Mouse (Mus musculus) kidney, adult 2 months (tissue): Measurements from ENCODE around the gene Foxl2.

Experiments
- CTCF ChIP-seq: fragments of 200-500 bp; conservative IDR thresholded peaks from 2 replicates; pipeline ENCODE4 v1.5.1; 2011; ENCODE audit warnings: low read depth, mild to moderate bottlenecking, control low read depth, low read length, moderate library complexity, mixed read lengths; ENCODE audit not compliant: insufficient read depth, insufficient read length
- POLR2A ChIP-seq: fragments of 200-500 bp; IDR thresholded peaks from one replicate; pipeline ENCODE4 v1.6.1; 2011; ENCODE audit warnings: low read depth, low read length, control low read depth

DNA sequence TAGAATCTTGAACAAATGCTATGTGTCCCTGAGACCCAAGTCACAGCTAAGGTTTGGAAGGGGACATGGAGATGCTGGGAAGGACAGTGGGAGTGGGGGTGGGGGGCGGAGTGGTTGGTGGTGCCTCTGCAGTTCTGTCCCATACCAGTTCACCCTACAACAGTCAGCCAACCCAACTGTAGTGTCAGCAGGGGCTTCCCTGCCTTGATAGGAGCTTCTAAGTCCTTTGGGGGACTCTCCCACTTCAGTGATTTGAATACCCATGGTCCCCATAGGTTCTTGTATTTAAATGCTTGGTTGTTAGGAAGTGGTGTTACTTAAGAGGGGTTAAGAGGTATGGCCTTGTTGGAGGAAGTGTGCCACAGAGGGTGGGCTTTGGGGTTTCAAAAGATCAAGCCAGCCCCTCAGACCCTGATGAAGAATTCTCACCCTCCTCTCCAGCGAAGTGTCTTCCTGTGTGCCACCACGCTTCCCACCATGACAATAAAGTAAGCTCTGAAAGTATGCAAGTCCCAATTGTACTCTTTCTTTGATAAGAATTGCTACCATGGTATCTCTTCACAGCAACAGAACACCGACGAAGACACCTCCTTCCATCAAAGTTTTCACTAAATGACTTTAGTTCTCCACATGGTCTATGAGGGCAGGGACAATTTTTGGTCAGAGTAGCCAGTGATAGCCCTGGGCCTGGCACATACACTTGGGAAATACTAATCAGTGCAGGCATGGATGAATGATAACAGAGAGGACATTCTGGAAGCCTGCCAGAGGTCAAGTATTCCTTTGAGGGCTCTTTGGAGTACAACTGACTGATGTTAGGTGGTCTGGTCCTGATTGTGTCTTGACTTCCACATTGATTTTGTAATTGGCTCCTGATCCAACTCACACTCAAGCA lies 34.2 kb upstream of the Foxl2 start:
- TF ChIP-seq POLR2A, result no peak
- no peak for TF ChIP-seq CTCF
